Mouse (Mus musculus): ENCODE data around the gene Zdhhc24. TPM values are rescaled to one million over a fixed set of nuclear protein-coding genes. Genes with fewer than 3 reads are reported as not detected.
"Not testable (repeated sequence)": the region's sequence is repeated elsewhere in the genome, so short reads cannot be mapped to it uniquely, and the experiment has no call there.

Zdhhc24 gene
- polyA plus RNA-seq, 2 experiments: 6.9 to 16.5 TPM

- Histone ChIP-seq H3K9me3 (ENCODE audit: control insufficient read depth, low read length) (no peaks in the 10 kb centered on the region), H3K4me3 (ENCODE audit: insufficient read depth in 1 of 2, low read depth in 2 of 2, low read length in 2 of 2) (peak overlapping the region; percentile 52 to 56), H3K4me2 (ENCODE audit: low read depth) (peak overlapping the region; percentile 96), H3K9ac (replicated peaks) (peak overlapping the region; percentile 52), H3K36me3 (replicated peaks; ENCODE audit: control insufficient read depth, insufficient read depth, low read depth) (no peaks in the 10 kb centered on the region), H3K27me3 (ENCODE audit: control insufficient read depth, insufficient read depth, low read length) (peaks cover 34% of the 10 kb centered on the region), H3K27ac (no peak overlapping the region), H3K4me1 (replicated peaks; ENCODE audit: control insufficient read depth in 2 of 2, insufficient read depth in 2 of 2, low read length in 1 of 2) (peaks cover 27 to 31% of the 10 kb centered on the region in 2 experiments)
- TF ChIP-seq EP300 (IDR thresholded peaks at IDR 0.05; ENCODE audit: low read depth): no peak
- TF ChIP-seq CTCF (IDR thresholded peaks at IDR 0.05; ENCODE audit: low read depth): no peak
- DNase-seq (ENCODE audit: low read depth in 3 of 3, low spot score in 3 of 3): no peak
- no peak for ATAC-seq (ENCODE audit: insufficient read depth)
- WGBS (ENCODE audit: insufficient replicate concordance): 65% methylated on average over 4 of the region's 4 CpGs
Measured at GRCm38 (mm10) chr19:4855951-4856350, 22.5 kb upstream of the Zdhhc24 start.

- H3K27me3 ChIP-seq (ENCODE audit: control insufficient read depth, insufficient read depth, low read length): peaks cover 29% of the 10 kb centered on the region
Measured at GRCm38 (mm10) chr19:4859081-4859480, 19.4 kb upstream of the Zdhhc24 start.

GRCm38 (mm10) chr19:4863048-4863447, 15.4 kb upstream of the Zdhhc24 start:
- no peak overlapping the region for H3K9ac ChIP-seq (replicated peaks)
- ATAC-seq (ENCODE audit: insufficient read depth) (no peak), DNase-seq (ENCODE audit: low read depth in 3 of 3, low spot score in 3 of 3) (no peak)
- 68% methylated on average over 6 of the region's 6 CpGs for WGBS (ENCODE audit: insufficient replicate concordance)
- TF ChIP-seq CTCF (IDR thresholded peaks at IDR 0.05; ENCODE audit: low read depth) (no peak), EP300 (IDR thresholded peaks at IDR 0.05; ENCODE audit: low read depth) (no peak)
- no peaks in the 10 kb centered on the region for H3K9me3 ChIP-seq (ENCODE audit: control insufficient read depth, low read length)
- H3K4me3 ChIP-seq (ENCODE audit: insufficient read depth in 1 of 2, low read depth in 2 of 2, low read length in 2 of 2): no peak overlapping the region
- no peak overlapping the region for H3K27ac ChIP-seq
- no peaks in the 10 kb centered on the region for H3K36me3 ChIP-seq (replicated peaks; ENCODE audit: control insufficient read depth, insufficient read depth, low read depth)
- peaks cover 20% of the 10 kb centered on the region in 2 experiments for H3K4me1 ChIP-seq (replicated peaks; ENCODE audit: control insufficient read depth in 2 of 2, insufficient read depth in 2 of 2, low read length in 1 of 2)
- peaks cover 36% of the 10 kb centered on the region for H3K27me3 ChIP-seq (ENCODE audit: control insufficient read depth, insufficient read depth, low read length)
- H3K4me2 ChIP-seq (ENCODE audit: low read depth): no peak overlapping the region

More at GRCm38 (mm10) chr19:4859081-4859480, 19.4 kb upstream of the Zdhhc24 start:
- H3K9ac ChIP-seq (replicated peaks): peak overlapping the region; percentile 69
- no peaks in the 10 kb centered on the region for H3K9me3 ChIP-seq (ENCODE audit: control insufficient read depth, low read length)
- peak overlapping the region; percentile 51 to 53 for H3K4me3 ChIP-seq (ENCODE audit: insufficient read depth in 1 of 2, low read depth in 2 of 2, low read length in 2 of 2)
- ATAC-seq (ENCODE audit: insufficient read depth) (peak; percentile 98), DNase-seq (ENCODE audit: low read depth in 3 of 3, low spot score in 3 of 3) (peak; percentile 82 to 86 (median 85))
- H3K4me1 ChIP-seq (replicated peaks; ENCODE audit: control insufficient read depth in 2 of 2, insufficient read depth in 2 of 2, low read length in 1 of 2): peaks cover 27 to 31% of the 10 kb centered on the region in 2 experiments
- peak overlapping the region; percentile 69 for H3K4me2 ChIP-seq (ENCODE audit: low read depth)
- H3K36me3 ChIP-seq (replicated peaks; ENCODE audit: control insufficient read depth, insufficient read depth, low read depth): no peaks in the 10 kb centered on the region
- 27% methylated on average over 6 of the region's 6 CpGs for WGBS (ENCODE audit: insufficient replicate concordance)
- H3K27ac ChIP-seq: peak overlapping the region; percentile 96
- TF ChIP-seq EP300 (IDR thresholded peaks at IDR 0.05; ENCODE audit: low read depth) (peak; percentile 93), CTCF (IDR thresholded peaks at IDR 0.05; ENCODE audit: low read depth) (peak; percentile 64)

- Histone ChIP-seq H3K27me3 (ENCODE audit: control insufficient read depth, insufficient read depth, low read length) (peaks cover 36% of the 10 kb centered on the region), H3K4me2 (ENCODE audit: low read depth) (0 out of 2 replicates have a peak overlapping the region, but pooled peaks have one; percentile 2), H3K9ac (replicated peaks) (no peak overlapping the region), H3K36me3 (replicated peaks; ENCODE audit: control insufficient read depth, insufficient read depth, low read depth) (no peaks in the 10 kb centered on the region), H3K4me3 (ENCODE audit: insufficient read depth in 1 of 2, low read depth in 2 of 2, low read length in 2 of 2) (no peak overlapping the region), H3K27ac (no peak overlapping the region), H3K9me3 (ENCODE audit: control insufficient read depth, low read length) (no peaks in the 10 kb centered on the region), H3K4me1 (replicated peaks; ENCODE audit: control insufficient read depth in 2 of 2, insufficient read depth in 2 of 2, low read length in 1 of 2) (peaks cover 4 to 7% of the 10 kb centered on the region in 2 experiments)
- no peak for TF ChIP-seq CTCF (IDR thresholded peaks at IDR 0.05; ENCODE audit: low read depth)
- TF ChIP-seq EP300 (IDR thresholded peaks at IDR 0.05; ENCODE audit: low read depth): no peak
- no peak for ATAC-seq (ENCODE audit: insufficient read depth)
- no peak for DNase-seq (ENCODE audit: low read depth in 3 of 3, low spot score in 3 of 3)
- WGBS (ENCODE audit: insufficient replicate concordance): 5% methylated on average over 17 of the region's 17 CpGs
Measured at GRCm38 (mm10) chr19:4865147-4865546, 13.3 kb upstream of the Zdhhc24 start.

GRCm38 (mm10) chr19:4874613-4875012, 3.9 kb upstream of the Zdhhc24 start:
- DNase-seq (ENCODE audit: low read depth in 3 of 3, low spot score in 3 of 3); H3K9ac ChIP-seq (replicated peaks); H3K9me3 ChIP-seq (ENCODE audit: control insufficient read depth, low read length); H3K27me3 ChIP-seq (ENCODE audit: control insufficient read depth, insufficient read depth, low read length); ATAC-seq (ENCODE audit: insufficient read depth); H3K36me3 ChIP-seq (replicated peaks; ENCODE audit: control insufficient read depth, insufficient read depth, low read depth); H3K4me2 ChIP-seq (ENCODE audit: low read depth); H3K27ac ChIP-seq; H3K4me3 ChIP-seq (ENCODE audit: insufficient read depth in 1 of 2, low read depth in 2 of 2, low read length in 2 of 2): not testable (repeated sequence)
- 58% methylated on average over 1 of the region's 1 CpGs for WGBS (ENCODE audit: insufficient replicate concordance)
- H3K4me1 ChIP-seq (replicated peaks; ENCODE audit: control insufficient read depth in 2 of 2, insufficient read depth in 2 of 2, low read length in 1 of 2): peaks cover 14 to 16% of the 10 kb centered on the region in 2 experiments

All from liver, embryonic 14.5 days (tissue).